Mouse (Mus musculus) CH12.LX (cell line): ENCODE measurements around the gene Trappc3. TPM values are rescaled to one million over a fixed set of nuclear protein-coding genes. Genes with fewer than 3 reads are reported as not detected.

Experiments used
- DNase-seq: peaks from one replicate; pipeline ENCODE4 v3.0.0-alpha.2; 2013; ENCODE audit errors: extremely low read depth
- H3K27ac ChIP-seq: 2 replicates; pipeline ENCODE4 v1.5.1; 2012; ENCODE audit warnings: low read depth, mild to moderate bottlenecking, control low read depth, moderate library complexity; ENCODE audit not compliant: insufficient read depth
- H3K27me3 ChIP-seq: replicated peaks from 2 replicates; pipeline ENCODE3; 2012; ENCODE audit warnings: inconsistent platforms
- H3K36me3 ChIP-seq, 2 experiments: replicated peaks in 1 of 2; 2 replicates each; pipeline versions ENCODE3 to v1.6.1; 2012; ENCODE audit warnings: inconsistent platforms in 1 of 2, low read length in 1 of 2, mild to moderate bottlenecking in 1 of 2, mixed read lengths in 1 of 2, moderate library complexity in 1 of 2; ENCODE audit not compliant: control insufficient read depth in 1 of 2, insufficient read depth in 1 of 2
- H3K4me1 ChIP-seq, 2 experiments: 2 replicates each; pipeline ENCODE4 v1.6.1; 2012; ENCODE audit warnings: inconsistent platforms in 1 of 2, moderate library complexity in 1 of 2; ENCODE audit not compliant: insufficient read depth in 2 of 2, control insufficient read depth in 1 of 2
- H3K4me2 ChIP-seq: 2 replicates; pipeline ENCODE4 v1.6.1; 2012; ENCODE audit warnings: low read depth, mild to moderate bottlenecking, control low read depth; ENCODE audit not compliant: poor library complexity, insufficient read depth, severe bottlenecking
- H3K4me3 ChIP-seq, 3 experiments: fragments of 150-350 bp in 1 of 3; sonication (generic) in 1 of 3; replicated peaks in 1 of 3; 2 replicates each; pipeline versions ENCODE3 to v1.5.1; 2011 to 2012; ENCODE audit warnings: low read depth in 2 of 3, low read length in 2 of 3, mild to moderate bottlenecking in 2 of 3, moderate library complexity in 2 of 3, control low read depth in 1 of 3, improper control_type of control experiment in 1 of 3, inconsistent platforms in 1 of 3, mixed read lengths in 1 of 3; ENCODE audit not compliant: poor library complexity in 1 of 3
- H3K79me2 ChIP-seq: replicated peaks from 2 replicates; pipeline ENCODE4 v1.6.1; 2012; ENCODE audit warnings: mild to moderate bottlenecking, moderate library complexity; ENCODE audit not compliant: control insufficient read depth, poor library complexity, insufficient read depth, severe bottlenecking; ENCODE audit errors: extremely low read depth
- H3K9ac ChIP-seq: 2 replicates; pipeline ENCODE4 v1.6.1; 2012; ENCODE audit warnings: low read depth, mild to moderate bottlenecking, control low read depth, moderate library complexity; ENCODE audit not compliant: insufficient read depth
- H3K9me3 ChIP-seq: replicated peaks from 2 replicates; pipeline ENCODE3; 2012; ENCODE audit warnings: low read length, inconsistent platforms, mixed read lengths
- CTCF ChIP-seq, 2 experiments: IDR thresholded peaks in 1 of 2; conservative IDR thresholded peaks in 1 of 2; 2 replicates each; pipeline ENCODE4 v1.5.1; 2011 to 2012; ENCODE audit warnings: low read depth in 2 of 2, low read length in 2 of 2, improper control_type of control experiment in 1 of 2, inconsistent platforms in 1 of 2, mild to moderate bottlenecking in 1 of 2, moderate library complexity in 1 of 2
- E2F4 ChIP-seq: IDR thresholded peaks from 2 replicates; pipeline ENCODE4 v1.6.1; 2011; ENCODE audit warnings: low read depth, low read length, improper control_type of control experiment; ENCODE audit not compliant: insufficient replicate concordance
- EP300 ChIP-seq: IDR thresholded peaks from 2 replicates; pipeline ENCODE4 v1.6.1; 2011; ENCODE audit warnings: low read length, improper control_type of control experiment
- MAFK ChIP-seq: IDR thresholded peaks from 2 replicates; pipeline ENCODE4 v1.6.1; 2011; ENCODE audit warnings: low read length, improper control_type of control experiment; ENCODE audit not compliant: insufficient replicate concordance
- MYC ChIP-seq: IDR thresholded peaks from 2 replicates; pipeline ENCODE4 v1.6.1; 2011; ENCODE audit warnings: low read depth, mild to moderate bottlenecking, improper control_type of control experiment, low read length
- RAD21 ChIP-seq: IDR thresholded peaks from 2 replicates; pipeline ENCODE4 v1.6.1; 2011; ENCODE audit warnings: low read depth, mild to moderate bottlenecking, low read length, improper control_type of control experiment, moderate library complexity
- RCOR1 ChIP-seq: conservative IDR thresholded peaks from 2 replicates; pipeline ENCODE4 v1.6.1; 2012; ENCODE audit warnings: low read depth, mild to moderate bottlenecking, inconsistent platforms, low read length, improper control_type of control experiment
- SIN3A ChIP-seq: IDR thresholded peaks from 2 replicates; pipeline ENCODE4 v1.6.1; 2012; ENCODE audit warnings: low read length, improper control_type of control experiment, inconsistent platforms
- SMC3 ChIP-seq: IDR thresholded peaks from 2 replicates; pipeline ENCODE4 v1.6.1; 2011; ENCODE audit warnings: low read depth, low read length, improper control_type of control experiment
- TBP ChIP-seq: conservative IDR thresholded peaks from 2 replicates; pipeline ENCODE4 v1.6.1; 2011; ENCODE audit warnings: low read depth, low read length, improper control_type of control experiment
- ZNF384 ChIP-seq: IDR thresholded peaks from 2 replicates; pipeline ENCODE4 v1.6.1; 2012; ENCODE audit warnings: low read depth, low read length, improper control_type of control experiment, inconsistent platforms
- dilution Hi-C: fragments of 300-500 bp; cut with MboI; formaldehyde crosslinking; loops from 2 replicates; pipeline ENCODE4 v1.14.3; 2020; ENCODE audit warnings: low sequenced_read_pairs; ENCODE audit not compliant: extremely low pct_unique_long_range_greater_than_20kb, extremely low pct_ligation_motif_present
- in situ Hi-C: fragments of 300-500 bp; cut with MboI; formaldehyde crosslinking; loops from 3 replicates; pipeline ENCODE4 v1.14.3; 2019; ENCODE audit warnings: low sequenced_read_pairs, low pct_ligation_motif_present, low pct_unique_long_range_greater_than_20kb, mixed read lengths
- polyA plus RNA-seq: library from polyadenylated mRNA; unstranded; fragments of >175 nt; gene quantifications from 2 replicates; pipeline ENCODE4 v1.2.1, GENCODE M21; 2012; ENCODE audit warnings: low read depth; ENCODE audit not compliant: insufficient read length
- total RNA-seq, 2 experiments: library from RNA; depleted of rRNA; stranded (reverse); fragments of 300-350 nt in 1 of 2; fragments of >200 nt in 1 of 2; gene quantifications; 2 replicates each; pipeline ENCODE4 v1.2.3; 2012 to 2014

Gene Trappc3
- total and polyA plus RNA-seq, 3 experiments = 72.7 to 94.8 (median 74.1) TPM

DNA sequence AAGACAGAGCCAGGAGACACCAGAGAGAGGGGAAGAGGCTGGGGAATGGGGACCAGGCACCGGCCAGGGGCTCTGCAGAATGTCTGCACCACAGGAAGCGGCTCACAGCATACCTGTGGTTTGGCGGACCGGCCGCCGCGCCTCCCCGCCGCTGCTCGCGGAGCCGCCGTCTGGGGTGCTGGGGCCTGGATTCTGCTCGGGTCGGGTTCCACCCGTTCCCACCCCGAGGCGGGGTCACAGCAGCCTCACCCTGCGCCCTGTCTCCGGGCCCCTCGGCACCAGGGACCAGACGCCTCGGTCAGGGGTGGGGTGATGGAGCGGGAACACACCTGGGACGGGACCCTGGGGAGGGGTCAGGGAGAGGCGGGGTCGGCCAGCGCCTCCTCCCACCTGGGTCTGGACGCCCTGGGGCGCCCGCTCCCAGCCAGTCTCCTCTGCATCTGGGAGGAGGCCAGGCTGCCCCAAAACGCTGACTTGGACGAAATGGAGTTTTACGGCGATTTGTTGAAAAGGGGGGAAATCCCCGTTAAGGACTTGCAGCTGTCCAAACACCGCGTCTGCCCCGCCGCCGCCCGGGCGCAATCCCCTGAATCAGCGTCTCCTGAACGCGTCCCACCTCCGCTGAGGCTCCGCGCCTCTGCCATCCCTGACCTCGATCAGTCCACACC, 38.9 kb downstream of the Trappc3 start:
- peaks cover 0 to 16% of the 10 kb centered on the region in 2 experiments; a peak in 3 of 4 replicates for H3K4me1 ChIP-seq
- dilution Hi-C loops = no loop called here
- H3K4me2 ChIP-seq = peak overlapping the region; percentile 83
- H3K36me3 ChIP-seq = no peaks in the 10 kb centered on the region
- peaks cover 8% of the 10 kb centered on the region for H3K9me3 ChIP-seq
- no peaks in the 10 kb centered on the region for H3K79me2 ChIP-seq
- in situ Hi-C loops = loop anchor here (5.0 kb wide), 1 partner anchor 74 kb away; no protein-coding TSS in a partner anchor
- no peak overlapping the region for H3K9ac ChIP-seq
- H3K27me3 ChIP-seq = peaks cover 54% of the 10 kb centered on the region
- H3K4me3 ChIP-seq = peak overlapping the region in 2 of 3 experiments; percentile 39 to 45
- H3K27ac ChIP-seq = no peak overlapping the region
- TF ChIP-seq ZNF384 = no peak
- TF ChIP-seq MAFK = peak; percentile 79; the same call in 1 of the 2 replicates
- no peak for DNase-seq

DNA sequence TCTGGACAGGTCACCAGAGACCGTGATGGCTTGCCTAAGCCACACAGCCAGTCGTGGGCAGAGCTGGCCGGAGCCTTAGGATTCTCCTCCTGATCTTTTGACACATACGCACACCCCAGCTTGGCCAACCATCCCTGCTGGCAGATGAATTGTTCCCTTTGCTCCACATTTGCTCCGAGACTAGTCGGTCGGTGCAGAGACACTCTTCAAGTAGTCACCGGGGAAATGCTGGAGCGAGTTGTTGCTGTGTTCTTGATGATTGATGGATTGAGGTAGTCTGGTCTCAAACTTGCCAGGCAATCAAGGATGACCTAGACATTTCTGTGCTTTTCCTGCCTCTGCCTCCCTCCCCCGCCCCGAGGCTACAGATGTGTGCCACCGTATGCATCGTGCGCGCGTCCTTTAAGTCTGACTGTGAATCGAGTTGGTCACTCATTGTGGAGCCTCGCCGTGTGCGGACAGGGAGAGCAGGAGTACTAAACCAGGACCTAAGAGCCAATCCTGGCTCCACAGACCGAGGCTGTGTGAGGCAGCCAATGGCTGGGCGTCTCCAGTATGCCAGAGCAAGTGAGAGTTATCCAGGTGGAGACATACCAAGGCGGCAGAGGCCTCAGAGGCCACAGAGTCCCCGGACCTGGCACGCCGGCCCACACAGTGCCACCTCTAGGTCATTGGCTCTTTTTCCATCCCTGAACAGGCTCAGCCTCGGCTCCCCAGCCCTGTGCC, 39.6 kb downstream of the Trappc3 start:
- in situ Hi-C loops (loop anchor here (5.0 kb wide), 1 partner anchor 74 kb away; no protein-coding TSS in a partner anchor), dilution Hi-C loops (no loop called here)
- Histone ChIP-seq H3K36me3 (no peaks in the 10 kb centered on the region), H3K4me1 (peaks cover 0 to 16% of the 10 kb centered on the region in 2 experiments; a peak in 3 of 4 replicates), H3K79me2 (no peaks in the 10 kb centered on the region), H3K4me3 (no peak overlapping the region), H3K27ac (no peak overlapping the region), H3K9ac (no peak overlapping the region), H3K9me3 (peaks cover 10% of the 10 kb centered on the region), H3K4me2 (peak overlapping the region; percentile 83), H3K27me3 (peaks cover 54% of the 10 kb centered on the region)
- no peak for DNase-seq
- TF ChIP-seq CTCF (conservative IDR thresholded peaks at IDR 0.05 in 1 of 2, IDR thresholded peaks at IDR 0.05 in 1 of 2; ENCODE audit: low read depth in 2 of 2, low read length in 2 of 2) (no peak), TBP (no peak), E2F4 (no peak)

DNA sequence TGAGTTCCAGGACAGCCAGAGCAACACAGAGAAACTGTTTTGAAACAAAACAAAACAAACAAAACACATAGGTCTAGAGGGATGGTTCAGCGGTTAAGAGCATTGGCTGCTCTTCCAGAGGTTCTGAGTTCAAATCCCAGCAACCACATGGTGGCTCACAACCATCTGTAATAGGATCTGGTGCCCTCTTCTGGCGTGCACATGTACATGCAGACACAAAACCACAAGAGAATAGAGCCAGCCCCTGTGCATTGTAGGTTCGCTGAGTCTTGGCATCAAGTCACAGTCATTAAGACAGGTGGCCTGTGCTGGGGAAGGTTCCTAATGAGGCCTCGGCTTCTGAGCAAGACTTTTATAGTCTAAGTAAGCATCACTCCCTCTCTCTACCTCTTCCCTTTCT, 41.8 kb downstream of the Trappc3 start:
- dilution Hi-C loops = no loop called here
- Histone ChIP-seq H3K4me3 (no peak overlapping the region), H3K27ac (no peak overlapping the region), H3K27me3 (peaks cover 36% of the 10 kb centered on the region), H3K9me3 (peaks cover 10% of the 10 kb centered on the region), H3K4me1 (peaks cover 0 to 16% of the 10 kb centered on the region in 2 experiments; a peak in 3 of 4 replicates), H3K36me3 (no peaks in the 10 kb centered on the region)
- in situ Hi-C loops = loop anchor here (5.0 kb wide), 1 partner anchor 77 kb away; no protein-coding TSS in a partner anchor
- TF ChIP-seq SMC3 (0 out of 2 replicates have a peak, but pooled peaks have one; percentile 21), SIN3A (no peak), RAD21 (peak; percentile 5), RCOR1 (no peak), MYC (0 out of 2 replicates have a peak, but pooled peaks have one; percentile 24), EP300 (no peak), CTCF (conservative IDR thresholded peaks at IDR 0.05 in 1 of 2, IDR thresholded peaks at IDR 0.05 in 1 of 2; ENCODE audit: low read depth in 2 of 2, low read length in 2 of 2) (peak in 1 of 2 experiments; percentile 50; a peak in 2 of 4 replicates)
- TF ChIP-seq, all 38 proteins: peak for 4
- no peak overlapping the region for H3K9ac ChIP-seq
- H3K79me2 ChIP-seq = no peaks in the 10 kb centered on the region
- no peak overlapping the region for H3K4me2 ChIP-seq
- DNase-seq = no peak
